Mouse (Mus musculus): Measurements from ENCODE around the gene Cenpp. TPM values are rescaled to one million over a fixed set of nuclear protein-coding genes. Genes with fewer than 3 reads are reported as not detected.

Cenpp gene
- polyA plus RNA-seq, 1 experiment = 2.5 TPM

GRCm38 (mm10) chr13:49470806-49471205 is 181.8 kb downstream of the Cenpp start:
- no peak overlapping the region for H3K4me3 ChIP-seq (ENCODE audit: control insufficient read depth, insufficient read depth, low read length)
- DNase-seq = no peak
- H3K27me3 ChIP-seq (ENCODE audit: control insufficient read depth, insufficient read depth, low read length) = no peaks in the 10 kb centered on the region
- H3K27ac ChIP-seq (ENCODE audit: control insufficient read depth, insufficient read depth, low read length) = no peak overlapping the region
- H3K36me3 ChIP-seq (ENCODE audit: control insufficient read depth, insufficient read depth, low read length) = no peaks in the 10 kb centered on the region
- no peaks in the 10 kb centered on the region for H3K4me1 ChIP-seq (replicated peaks; ENCODE audit: control insufficient read depth, insufficient read depth, low read length)
- TF ChIP-seq CTCF (IDR thresholded peaks at IDR 0.05; ENCODE audit: borderline replicate concordance, control insufficient read depth, extremely low read depth, insufficient read depth, low read length, poor library complexity) = no peak
- TF ChIP-seq POLR2A (IDR thresholded peaks at IDR 0.05; ENCODE audit: control insufficient read depth, extremely low read depth, insufficient read depth, low read length, poor library complexity) = no peak
- 84% methylated on average over 4 of the region's 4 CpGs for WGBS

- H3K27me3 ChIP-seq (ENCODE audit: control insufficient read depth, insufficient read depth, low read length) = no peaks in the 10 kb centered on the region
- no peak overlapping the region for H3K4me3 ChIP-seq (ENCODE audit: control insufficient read depth, insufficient read depth, low read length)
- 91% methylated on average over 4 of the region's 4 CpGs for WGBS
- no peaks in the 10 kb centered on the region for H3K4me1 ChIP-seq (replicated peaks; ENCODE audit: control insufficient read depth, insufficient read depth, low read length)
- no peaks in the 10 kb centered on the region for H3K36me3 ChIP-seq (ENCODE audit: control insufficient read depth, insufficient read depth, low read length)
- TF ChIP-seq CTCF (IDR thresholded peaks at IDR 0.05; ENCODE audit: borderline replicate concordance, control insufficient read depth, extremely low read depth, insufficient read depth, low read length, poor library complexity) = no peak
- no peak for TF ChIP-seq POLR2A (IDR thresholded peaks at IDR 0.05; ENCODE audit: control insufficient read depth, extremely low read depth, insufficient read depth, low read length, poor library complexity)
- H3K27ac ChIP-seq (ENCODE audit: control insufficient read depth, insufficient read depth, low read length) = no peak overlapping the region
- no peak for DNase-seq
These were observed 182.3 kb downstream of the Cenpp start for GRCm38 (mm10) chr13:49470319-49470718.

- no peak for DNase-seq
- WGBS = 95% methylated on average over 5 of the region's 5 CpGs
- H3K4me3 ChIP-seq (ENCODE audit: control insufficient read depth, insufficient read depth, low read length) = no peak overlapping the region
- H3K4me1 ChIP-seq (replicated peaks; ENCODE audit: control insufficient read depth, insufficient read depth, low read length) = no peaks in the 10 kb centered on the region
- no peaks in the 10 kb centered on the region for H3K27me3 ChIP-seq (ENCODE audit: control insufficient read depth, insufficient read depth, low read length)
- peaks cover 4% of the 10 kb centered on the region; the same call in 1 of the 2 replicates for H3K36me3 ChIP-seq (ENCODE audit: control insufficient read depth, insufficient read depth, low read length)
- H3K27ac ChIP-seq (ENCODE audit: control insufficient read depth, insufficient read depth, low read length) = no peak overlapping the region
- no peak for TF ChIP-seq POLR2A (IDR thresholded peaks at IDR 0.05; ENCODE audit: control insufficient read depth, extremely low read depth, insufficient read depth, low read length, poor library complexity)
- no peak for TF ChIP-seq CTCF (IDR thresholded peaks at IDR 0.05; ENCODE audit: borderline replicate concordance, control insufficient read depth, extremely low read depth, insufficient read depth, low read length, poor library complexity)
These were observed 183.6 kb downstream of the Cenpp start for GRCm38 (mm10) chr13:49469002-49469401.

GRCm38 (mm10) chr13:49467585-49467984 is 185.0 kb downstream of the Cenpp start:
- WGBS = 86% methylated on average over 2 of the region's 2 CpGs
- TF ChIP-seq CTCF (IDR thresholded peaks at IDR 0.05; ENCODE audit: borderline replicate concordance, control insufficient read depth, extremely low read depth, insufficient read depth, low read length, poor library complexity) (no peak), POLR2A (IDR thresholded peaks at IDR 0.05; ENCODE audit: control insufficient read depth, extremely low read depth, insufficient read depth, low read length, poor library complexity) (no peak)
- Histone ChIP-seq H3K4me3 (ENCODE audit: control insufficient read depth, insufficient read depth, low read length) (no peak overlapping the region), H3K27me3 (ENCODE audit: control insufficient read depth, insufficient read depth, low read length) (no peaks in the 10 kb centered on the region), H3K36me3 (ENCODE audit: control insufficient read depth, insufficient read depth, low read length) (peaks cover 4% of the 10 kb centered on the region), H3K4me1 (replicated peaks; ENCODE audit: control insufficient read depth, insufficient read depth, low read length) (no peaks in the 10 kb centered on the region), H3K27ac (ENCODE audit: control insufficient read depth, insufficient read depth, low read length) (no peak overlapping the region)
- no peak for DNase-seq

GRCm38 (mm10) chr13:49466393-49467075 is 186.1 kb downstream of the Cenpp start:
- 95% methylated on average over 11 of the region's 11 CpGs for WGBS
- DNase-seq = no peak
- H3K36me3 ChIP-seq (ENCODE audit: control insufficient read depth, insufficient read depth, low read length) = peaks cover 13% of the 10 kb centered on the region
- H3K27ac ChIP-seq (ENCODE audit: control insufficient read depth, insufficient read depth, low read length) = no peak overlapping the region
- no peaks in the 10 kb centered on the region for H3K27me3 ChIP-seq (ENCODE audit: control insufficient read depth, insufficient read depth, low read length)
- H3K4me1 ChIP-seq (replicated peaks; ENCODE audit: control insufficient read depth, insufficient read depth, low read length) = no peaks in the 10 kb centered on the region
- TF ChIP-seq POLR2A (IDR thresholded peaks at IDR 0.05; ENCODE audit: control insufficient read depth, extremely low read depth, insufficient read depth, low read length, poor library complexity) = no peak
- no peak for TF ChIP-seq CTCF (IDR thresholded peaks at IDR 0.05; ENCODE audit: borderline replicate concordance, control insufficient read depth, extremely low read depth, insufficient read depth, low read length, poor library complexity)
- no peak overlapping the region for H3K4me3 ChIP-seq (ENCODE audit: control insufficient read depth, insufficient read depth, low read length)

GRCm38 (mm10) chr13:49465875-49466274 is 186.7 kb downstream of the Cenpp start:
- H3K27ac ChIP-seq (ENCODE audit: control insufficient read depth, insufficient read depth, low read length) = no peak overlapping the region
- no peaks in the 10 kb centered on the region for H3K4me1 ChIP-seq (replicated peaks; ENCODE audit: control insufficient read depth, insufficient read depth, low read length)
- H3K4me3 ChIP-seq (ENCODE audit: control insufficient read depth, insufficient read depth, low read length) = no peak overlapping the region
- no peak for TF ChIP-seq POLR2A (IDR thresholded peaks at IDR 0.05; ENCODE audit: control insufficient read depth, extremely low read depth, insufficient read depth, low read length, poor library complexity)
- no peak for TF ChIP-seq CTCF (IDR thresholded peaks at IDR 0.05; ENCODE audit: borderline replicate concordance, control insufficient read depth, extremely low read depth, insufficient read depth, low read length, poor library complexity)
- no peaks in the 10 kb centered on the region for H3K27me3 ChIP-seq (ENCODE audit: control insufficient read depth, insufficient read depth, low read length)
- peaks cover 17% of the 10 kb centered on the region for H3K36me3 ChIP-seq (ENCODE audit: control insufficient read depth, insufficient read depth, low read length)
- no peak for DNase-seq
- WGBS = 98% methylated on average over 4 of the region's 4 CpGs
